Mouse (Mus musculus): ENCODE data around the gene Caprin2.

- TF ChIP-seq POLR2A (IDR thresholded peaks at IDR 0.05; ENCODE audit: control insufficient read depth, extremely low read depth, insufficient read depth, low read length, poor library complexity): peak; percentile 58
- no peak for TF ChIP-seq CTCF (IDR thresholded peaks at IDR 0.05; ENCODE audit: borderline replicate concordance, control insufficient read depth, extremely low read depth, insufficient read depth, low read length, poor library complexity)
Measured at GRCm38 (mm10) chr6:148830748-148831727, 65.0 kb downstream of the Caprin2 start, which contains the start of gene Ipo8.

All from thymus, adult 2 months (tissue).